Mouse (Mus musculus): Measurements from ENCODE around the gene Mapkapk5.

The Mapkapk5 gene

GRCm38 (mm10) chr5:121545793-121546529 is at the start of gene Mapkapk5:
Gene Mapkapk5, minus strand, starts transcription at chr5:121545905.
- DNase-seq, result peak; percentile 93 to 97

GRCm38 (mm10) chr5:121594714-121595313 is 49.1 kb upstream of the Mapkapk5 start:
- no peak for DNase-seq

GRCm38 (mm10) chr5:121593451-121594401 is 48.0 kb upstream of the Mapkapk5 start, which contains the start of gene Aldh2:
Gene Aldh2, minus strand, starts transcription at chr5:121593824.
- peak; percentile 77 to 87 for DNase-seq

- DNase-seq, result no peak
These were observed 47.2 kb upstream of the Mapkapk5 start for GRCm38 (mm10) chr5:121592816-121593407.

GRCm38 (mm10) chr5:121592064-121592815 is 46.5 kb upstream of the Mapkapk5 start:
- DNase-seq, result no peak

GRCm38 (mm10) chr5:121591417-121592063 is 45.8 kb upstream of the Mapkapk5 start:
- no peak for DNase-seq

GRCm38 (mm10) chr5:121589928-121590327 is 44.2 kb upstream of the Mapkapk5 start:
- no peak for DNase-seq

GRCm38 (mm10) chr5:121586400-121587039 is 40.8 kb upstream of the Mapkapk5 start:
- DNase-seq, result peak; percentile 46 to 57

- no peak for DNase-seq
These were observed 40.0 kb upstream of the Mapkapk5 start for GRCm38 (mm10) chr5:121585699-121586098.

GRCm38 (mm10) chr5:121585005-121585404 is 39.3 kb upstream of the Mapkapk5 start:
- no peak for DNase-seq

GRCm38 (mm10) chr5:121583765-121584501 is 38.2 kb upstream of the Mapkapk5 start:
- peak; percentile 66 to 70 for DNase-seq

GRCm38 (mm10) chr5:121581945-121582344 is 36.2 kb upstream of the Mapkapk5 start:
- DNase-seq, result no peak

GRCm38 (mm10) chr5:121576927-121577488 is 31.3 kb upstream of the Mapkapk5 start:
- no peak for DNase-seq

- no peak for DNase-seq
These were observed 30.2 kb upstream of the Mapkapk5 start for GRCm38 (mm10) chr5:121575867-121576266.

GRCm38 (mm10) chr5:121574145-121574544 is 28.4 kb upstream of the Mapkapk5 start:
- peak in 1 of 2 experiments; percentile 21 for DNase-seq

GRCm38 (mm10) chr5:121570787-121571186 is 25.1 kb upstream of the Mapkapk5 start:
- no peak for DNase-seq

- DNase-seq, result no peak
These were observed 24.2 kb upstream of the Mapkapk5 start for GRCm38 (mm10) chr5:121569881-121570420.

- DNase-seq, result no peak
These were observed 20.5 kb upstream of the Mapkapk5 start for GRCm38 (mm10) chr5:121566035-121566681.

GRCm38 (mm10) chr5:121564468-121564895 is 18.8 kb upstream of the Mapkapk5 start:
- peak; percentile 83 to 92 for DNase-seq

All from spleen, adult 18-20 months (tissue).